Mouse (Mus musculus) liver, embryonic 15.5 days (tissue): ENCODE measurements at regions not wholly inside any gene's neighbourhood (a gene's known extent, or its start where the extent isn't known, plus 50 kb on each side); places are given as distances from the start of the nearest gene placed in this dataset.
"Not testable (repeated sequence)": the region's sequence is repeated elsewhere in the genome, so short reads cannot be mapped to it uniquely, and the experiment has no call there.

Experiments
- ATAC-seq: fragments of 200-750 bp; cut with Nextera tagmentation; 2 replicates; pipeline ENCODE4 v1.8.0; 2017; ENCODE audit warnings: moderate number of reproducible peaks, mild to moderate bottlenecking, moderate library complexity; ENCODE audit not compliant: insufficient read depth
- H3K27ac ChIP-seq: fragments of 300-500 bp; sonication (generic); replicated peaks from 2 replicates; pipeline ENCODE4 v1.5.1; 2015; ENCODE audit warnings: mild to moderate bottlenecking, inconsistent platforms
- H3K27me3 ChIP-seq: fragments of 300-500 bp; sonication (generic); 2 replicates; pipeline ENCODE4 v1.6.1; 2015; ENCODE audit warnings: mild to moderate bottlenecking, inconsistent platforms
- H3K36me3 ChIP-seq: fragments of 300-500 bp; sonication (generic); replicated peaks from 2 replicates; pipeline ENCODE4 v1.6.1; 2015; ENCODE audit warnings: moderate library complexity, mild to moderate bottlenecking, inconsistent platforms
- H3K4me1 ChIP-seq: fragments of 300-500 bp; sonication (generic); replicated peaks from 2 replicates; pipeline ENCODE4 v1.6.1; 2015; ENCODE audit warnings: inconsistent platforms
- H3K4me2 ChIP-seq: fragments of 300-500 bp; sonication (generic); 2 replicates; pipeline ENCODE4 v1.6.1; 2015; ENCODE audit warnings: moderate library complexity, mild to moderate bottlenecking, inconsistent platforms
- H3K4me3 ChIP-seq: fragments of 300-500 bp; sonication (generic); replicated peaks from 2 replicates; pipeline ENCODE4 v1.5.1; 2015; ENCODE audit warnings: mild to moderate bottlenecking, inconsistent platforms
- H3K9ac ChIP-seq: fragments of 300-500 bp; sonication (generic); 2 replicates; pipeline ENCODE4 v1.6.1; 2015; ENCODE audit warnings: moderate library complexity, mild to moderate bottlenecking, inconsistent platforms
- H3K9me3 ChIP-seq: fragments of 300-500 bp; sonication (generic); replicated peaks from 2 replicates; pipeline ENCODE4 v1.6.1; 2016; ENCODE audit warnings: inconsistent platforms
- WGBS: fragments of 180-500 bp; shearing (Covaris S2); methylation state at CpG from one replicate; pipeline ENCODE4 v1.1.7; 2015; ENCODE audit warnings: mixed read lengths; ENCODE audit not compliant: insufficient replicate concordance; 5-methylcytosine and 5-hydroxymethylcytosine counted together

DNA sequence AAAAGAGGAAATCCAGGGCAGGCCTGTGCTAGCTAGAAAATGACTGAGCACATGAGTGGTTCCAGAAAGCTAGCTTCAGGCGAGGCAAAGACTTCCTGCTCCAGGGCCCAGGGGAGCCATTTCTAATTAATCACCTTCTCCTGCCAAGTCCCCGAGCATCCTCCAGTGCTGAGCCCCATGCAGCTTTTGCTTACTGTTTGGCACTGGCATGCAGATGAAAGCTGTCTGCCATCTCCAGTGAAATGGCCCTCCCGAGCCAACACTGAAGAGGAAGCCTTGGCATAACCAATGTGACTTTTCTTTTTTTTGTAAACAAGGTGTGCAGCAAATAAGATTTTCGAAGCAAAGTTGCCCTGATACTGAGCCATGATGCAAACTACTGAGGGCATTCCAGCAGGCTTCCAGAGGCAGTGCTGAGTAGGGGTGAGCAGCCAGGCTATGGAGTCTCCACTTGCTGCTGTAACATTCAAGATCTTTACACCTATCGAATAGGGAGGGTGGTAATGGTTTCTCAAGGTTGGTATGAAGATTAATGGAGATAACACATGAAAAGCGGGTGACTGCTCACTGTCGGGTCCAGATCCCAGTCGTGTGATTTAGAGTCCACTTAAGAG is 125.4 kb upstream of the Immp2l start:
- H3K4me3 ChIP-seq, result no peak overlapping the region
- WGBS, result 70% methylated on average over 8 of the region's 8 CpGs
- H3K36me3 ChIP-seq, result no peaks in the 10 kb centered on the region
- H3K9ac ChIP-seq, result no peak overlapping the region
- no peak overlapping the region for H3K4me2 ChIP-seq
- ATAC-seq, result no peak
- no peaks in the 10 kb centered on the region for H3K27me3 ChIP-seq
- H3K9me3 ChIP-seq, result no peaks in the 10 kb centered on the region
- no peaks in the 10 kb centered on the region for H3K4me1 ChIP-seq
- H3K27ac ChIP-seq, result no peak overlapping the region

DNA sequence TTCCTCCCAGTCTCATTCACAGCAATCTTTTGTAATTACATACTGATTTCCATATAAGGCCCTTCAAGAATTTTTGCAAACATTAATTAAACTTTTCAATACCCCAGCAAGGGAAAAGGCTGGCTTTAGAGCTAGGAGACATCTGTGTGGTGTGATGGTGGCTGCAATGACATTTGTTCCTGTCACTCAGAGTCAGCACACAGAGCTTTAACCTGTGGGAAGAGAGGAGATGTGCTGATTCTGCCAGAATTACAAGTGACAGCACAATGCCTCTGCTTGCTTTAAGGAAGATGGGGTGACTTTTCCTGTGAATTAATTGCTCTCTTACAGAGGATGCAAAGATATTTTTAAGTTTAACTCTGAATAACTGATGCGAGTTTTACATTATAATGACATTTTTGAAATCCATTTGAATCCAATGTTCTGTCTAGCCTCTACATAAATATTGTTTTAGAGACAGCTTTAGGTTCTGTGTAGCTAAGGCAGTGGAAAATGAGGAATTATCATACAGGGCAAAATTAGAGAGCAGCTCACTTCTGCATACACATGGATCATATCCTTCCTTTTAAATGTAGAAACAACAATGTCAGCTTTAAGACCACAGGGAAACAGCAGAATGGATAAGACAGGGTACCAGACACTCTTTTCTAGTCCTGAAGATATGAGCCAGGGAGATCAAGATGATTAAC is 118.1 kb upstream of the Immp2l start:
- no peaks in the 10 kb centered on the region for H3K9me3 ChIP-seq
- no peak overlapping the region for H3K4me3 ChIP-seq
- ATAC-seq, result no peak
- no peak overlapping the region for H3K4me2 ChIP-seq
- no peaks in the 10 kb centered on the region for H3K36me3 ChIP-seq
- 48% methylated on average over 1 of the region's 1 CpGs for WGBS
- H3K27ac ChIP-seq, result no peak overlapping the region
- no peak overlapping the region for H3K9ac ChIP-seq
- peaks cover 4% of the 10 kb centered on the region; the same call in 1 of the 2 replicates for H3K27me3 ChIP-seq
- peaks cover 6% of the 10 kb centered on the region for H3K4me1 ChIP-seq

GRCm38 (mm10) chr12:40906807-40907206 is 117.1 kb upstream of the Immp2l start:
- no peak for ATAC-seq
- Histone ChIP-seq H3K9ac (no peak overlapping the region), H3K27me3 (peaks cover 10% of the 10 kb centered on the region; the same call in 1 of the 2 replicates), H3K4me3 (no peak overlapping the region), H3K4me1 (peaks cover 6% of the 10 kb centered on the region), H3K4me2 (no peak overlapping the region), H3K36me3 (no peaks in the 10 kb centered on the region), H3K9me3 (no peaks in the 10 kb centered on the region), H3K27ac (no peak overlapping the region)
- WGBS, result 62% methylated on average over 2 of the region's 2 CpGs

GRCm38 (mm10) chr12:40908809-40909795 is 114.8 kb upstream of the Immp2l start:
- H3K4me1 ChIP-seq, result peaks cover 6% of the 10 kb centered on the region
- no peak overlapping the region for H3K4me3 ChIP-seq
- H3K27me3 ChIP-seq, result peaks cover 15% of the 10 kb centered on the region
- no peaks in the 10 kb centered on the region for H3K9me3 ChIP-seq
- no peak overlapping the region for H3K27ac ChIP-seq
- H3K9ac ChIP-seq, result no peak overlapping the region
- no peak overlapping the region for H3K4me2 ChIP-seq
- 53% methylated on average over 9 of the region's 9 CpGs for WGBS
- no peaks in the 10 kb centered on the region for H3K36me3 ChIP-seq
- no peak; the same call in 1 of the 2 replicates for ATAC-seq

DNA sequence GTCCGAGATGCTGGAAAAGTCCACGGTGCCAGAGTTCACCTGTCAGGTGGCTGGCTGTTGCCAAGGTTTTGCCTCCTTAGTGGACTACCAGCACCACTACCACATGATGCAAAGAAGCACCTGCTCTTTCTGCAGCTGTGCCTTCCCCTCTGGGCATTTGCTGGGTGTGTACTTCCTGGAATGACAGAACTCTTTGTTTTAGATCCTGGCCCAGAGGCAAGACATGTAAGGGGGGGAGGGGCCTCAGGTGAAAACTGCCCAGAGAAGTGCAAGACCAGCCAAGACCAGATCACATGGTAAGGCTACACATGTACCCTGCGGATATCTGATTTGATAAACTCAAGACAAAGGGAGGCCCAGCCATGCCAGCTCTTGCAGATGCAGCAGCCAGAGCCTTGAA is 106.4 kb upstream of the Immp2l start:
- H3K9ac ChIP-seq, result no peak overlapping the region
- 74% methylated on average over 3 of the region's 3 CpGs for WGBS
- no peaks in the 10 kb centered on the region for H3K9me3 ChIP-seq
- peaks cover 8% of the 10 kb centered on the region for H3K4me1 ChIP-seq
- H3K4me3 ChIP-seq, result no peak overlapping the region
- no peak for ATAC-seq
- H3K4me2 ChIP-seq, result no peak overlapping the region
- peaks cover 10% of the 10 kb centered on the region for H3K27me3 ChIP-seq
- no peaks in the 10 kb centered on the region for H3K36me3 ChIP-seq
- H3K27ac ChIP-seq, result no peak overlapping the region

- Histone ChIP-seq H3K36me3 (no peaks in the 10 kb centered on the region), H3K27ac (no peak overlapping the region), H3K27me3 (peaks cover 14% of the 10 kb centered on the region), H3K4me2 (no peak overlapping the region), H3K4me1 (peaks cover 18% of the 10 kb centered on the region), H3K9me3 (no peaks in the 10 kb centered on the region), H3K9ac (no peak overlapping the region), H3K4me3 (no peak overlapping the region)
- 33% methylated on average over 1 of the region's 1 CpGs for WGBS
- ATAC-seq, result peak; percentile 76
Observed at GRCm38 (mm10) chr12:40921988-40922387, 101.9 kb upstream of the Immp2l start.

GRCm38 (mm10) chr12:40926681-40927080 is 97.2 kb upstream of the Immp2l start:
- Histone ChIP-seq H3K9me3 (no peaks in the 10 kb centered on the region), H3K27me3 (peaks cover 14% of the 10 kb centered on the region; the same call in 1 of the 2 replicates), H3K4me3 (no peak overlapping the region), H3K27ac (no peak overlapping the region), H3K9ac (no peak overlapping the region), H3K36me3 (no peaks in the 10 kb centered on the region), H3K4me2 (no peak overlapping the region), H3K4me1 (peaks cover 27% of the 10 kb centered on the region)
- 79% methylated on average over 1 of the region's 1 CpGs for WGBS
- no peak for ATAC-seq

- WGBS, result 40% methylated on average over 1 of the region's 1 CpGs
- Histone ChIP-seq H3K4me1 (peaks cover 21% of the 10 kb centered on the region), H3K27me3 (peaks cover 14% of the 10 kb centered on the region; the same call in 1 of the 2 replicates)
- ATAC-seq, result peak; percentile 68; the same call in 1 of the 2 replicates
- not testable (repeated sequence) for H3K4me2 ChIP-seq, H3K4me3 ChIP-seq, H3K9me3 ChIP-seq, H3K27ac ChIP-seq, H3K9ac ChIP-seq, H3K36me3 ChIP-seq
Observed at GRCm38 (mm10) chr12:40929409-40929808, 94.5 kb upstream of the Immp2l start.

- Histone ChIP-seq H3K4me3 (peak overlapping the region; percentile 17; the same call in 1 of the 2 replicates), H3K27ac (peak overlapping the region; percentile 84), H3K4me2 (peak overlapping the region; percentile 61), H3K4me1 (peaks cover 24% of the 10 kb centered on the region), H3K9me3 (no peaks in the 10 kb centered on the region), H3K27me3 (peaks cover 4% of the 10 kb centered on the region; the same call in 1 of the 2 replicates), H3K36me3 (no peaks in the 10 kb centered on the region), H3K9ac (peak overlapping the region; percentile 46)
- WGBS, result 47% methylated on average over 2 of the region's 2 CpGs
- ATAC-seq, result peak; percentile 99
Observed at GRCm38 (mm10) chr12:40935098-40935759, 88.7 kb upstream of the Immp2l start.

- no peaks in the 10 kb centered on the region for H3K9me3 ChIP-seq
- H3K4me2 ChIP-seq, result no peak overlapping the region
- no peak for ATAC-seq
- no peaks in the 10 kb centered on the region for H3K36me3 ChIP-seq
- peaks cover 24% of the 10 kb centered on the region for H3K4me1 ChIP-seq
- WGBS, result 81% methylated on average over 4 of the region's 4 CpGs
- H3K9ac ChIP-seq, result no peak overlapping the region
- H3K27ac ChIP-seq, result no peak overlapping the region
- H3K27me3 ChIP-seq, result peaks cover 4% of the 10 kb centered on the region; the same call in 1 of the 2 replicates
- H3K4me3 ChIP-seq, result no peak overlapping the region
Observed at GRCm38 (mm10) chr12:40937037-40937436, 86.9 kb upstream of the Immp2l start.
